Mouse (Mus musculus) Patski (cell line): ENCODE data around the gene Itpkc. TPM values are rescaled to one million over a fixed set of nuclear protein-coding genes. Genes with fewer than 3 reads are reported as not detected.
"Not testable (repeated sequence)": the region's sequence is repeated elsewhere in the genome, so short reads cannot be mapped to it uniquely, and the experiment has no call there.

Source experiments
- ATAC-seq: fragments of 100-300 bp; one replicate; pipeline ENCODE4 v1.8.0; 2021
- CTCF ChIA-PET: fragments of 350-600 bp; sonication (Branson Sonifier 250); formaldehyde crosslinking; loops from one replicate; lab custom pipeline; 2022; ENCODE audit warnings: inconsistent platforms; lab: Charles Lee
- POLR2A ChIA-PET: fragments of 350-600 bp; sonication (Branson Sonifier 250); formaldehyde crosslinking; loops from one replicate; lab custom pipeline; 2022; ENCODE audit warnings: antibody characterized with exemption, inconsistent platforms; lab: Charles Lee
- DNase-seq: peaks from one replicate; pipeline ENCODE4 v3.0.0-alpha.2; 2011; ENCODE audit warnings: low read depth, low spot score
- H3K27me3 ChIP-seq: fragments of 371-371 bp; one replicate; pipeline ENCODE4 v1.5.1; 2021
- CTCF ChIP-seq: fragments of 100-300 bp; IDR thresholded peaks from one replicate; pipeline ENCODE4 v1.5.1; 2021
- in situ Hi-C: fragments of 300-500 bp; cut with MboI; formaldehyde crosslinking; loops from 3 replicates; pipeline ENCODE4 v1.11.1; 2018; ENCODE audit warnings: low pct_unique_long_range_greater_than_20kb, mixed read lengths
- polyA plus RNA-seq: library from polyadenylated mRNA; unstranded; gene quantifications from one replicate; pipeline ENCODE4 v1.2.3, GENCODE M21; 2021

Itpkc gene
- polyA plus RNA-seq, 1 experiment from 2014 or later: 6.5 TPM

DNA sequence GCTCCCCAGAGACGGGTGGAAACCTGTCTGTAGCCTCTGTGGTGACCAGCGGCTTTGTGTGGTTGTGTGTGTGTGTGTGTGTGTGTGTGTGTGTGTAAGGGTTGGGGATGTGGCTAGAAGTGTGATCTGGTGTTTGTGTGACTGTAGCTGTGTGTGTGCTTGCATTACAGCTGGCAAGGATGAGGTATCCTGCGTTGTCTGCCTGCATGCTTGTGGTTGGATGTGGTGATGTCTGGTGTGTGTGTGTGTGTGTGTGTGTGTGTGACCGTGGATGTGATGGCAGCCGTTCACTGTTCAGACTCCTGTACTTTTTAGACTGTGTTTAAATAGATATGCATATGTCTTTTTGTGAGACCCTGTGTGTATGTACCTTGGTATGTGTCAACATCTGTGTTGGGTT, 31.3 kb upstream of the Itpkc start:
- ATAC-seq: no peak
- DNase-seq: no peak
- CTCF ChIA-PET: interaction anchor here (1.5 kb wide), 1 partner anchor 10 kb away, joined by 4 read pairs; no protein-coding TSS in a partner anchor
- POLR2A ChIA-PET: no interaction called here
- TF ChIP-seq CTCF: no peak
- in situ Hi-C loops: no loop called here
- H3K27me3 ChIP-seq: no peaks in the 10 kb centered on the region

DNA sequence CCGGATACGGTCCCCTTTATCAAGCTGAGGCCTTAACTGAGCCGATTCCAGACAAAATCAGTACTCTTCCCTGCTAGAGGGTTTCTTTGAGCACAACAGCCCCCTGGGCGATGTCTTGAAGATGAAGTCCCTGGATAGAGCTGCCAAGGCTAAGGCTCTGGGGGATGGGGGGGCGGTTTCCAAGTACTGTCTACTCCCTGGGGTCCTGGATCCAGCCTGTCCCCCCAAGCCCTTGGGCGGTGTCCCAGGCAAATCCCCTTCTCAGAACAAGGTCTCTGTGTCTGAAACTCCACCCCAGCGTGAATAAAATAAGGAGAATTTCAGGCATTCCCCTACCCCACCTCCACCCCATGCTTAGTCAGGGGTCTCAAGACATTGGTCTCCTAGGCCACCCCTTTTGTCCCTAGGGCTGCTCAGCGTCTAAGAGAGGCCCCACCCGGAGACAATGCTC, 30.8 kb upstream of the Itpkc start:
- TF ChIP-seq CTCF: no peak
- ChIA-PET CTCF (interaction anchor here (1.5 kb wide), 1 partner anchor 9 kb away, joined by 4 read pairs; no protein-coding TSS in a partner anchor), POLR2A (no interaction called here)
- in situ Hi-C loops: no loop called here
- no peaks in the 10 kb centered on the region for H3K27me3 ChIP-seq
- no peak for DNase-seq
- no peak for ATAC-seq

DNA sequence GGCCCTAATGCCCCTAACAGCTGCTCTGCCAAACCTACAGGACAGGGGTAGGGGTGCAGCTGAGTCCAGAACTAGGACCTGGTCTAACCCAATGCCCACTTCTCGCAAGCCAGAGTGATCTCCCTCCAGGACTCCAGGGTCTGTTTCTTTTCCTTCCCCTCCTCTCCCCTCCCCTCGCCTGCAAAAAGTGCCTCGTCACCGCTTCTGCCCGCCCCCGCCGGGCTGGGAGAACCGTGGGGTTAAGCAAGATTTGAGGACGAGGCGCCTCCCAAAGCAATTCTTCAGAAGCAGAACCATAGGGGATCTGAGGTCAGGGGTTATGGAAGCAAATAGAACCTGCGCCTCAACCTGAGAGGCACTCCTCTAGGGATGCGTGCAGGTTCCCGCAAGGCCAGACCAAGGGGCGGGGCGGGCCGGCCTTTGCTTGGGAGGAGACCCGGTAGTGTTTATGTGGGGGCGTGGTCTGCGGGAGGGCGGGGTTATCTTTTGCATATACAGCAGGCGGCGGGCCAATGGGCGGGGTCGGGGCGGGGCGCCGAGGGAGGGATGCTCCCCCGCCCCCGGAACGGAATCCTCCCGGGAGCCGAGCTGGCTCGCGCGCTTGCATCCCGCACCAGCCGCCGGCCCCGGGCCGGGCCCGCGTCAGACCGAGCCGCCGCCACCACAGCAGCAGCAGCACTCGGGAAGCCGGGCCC, 29.9 kb upstream of the Itpkc start, which contains the start of gene Numbl:
Gene Numbl (plus strand): TSS at position 229 of the 695 bp plus-strand sequence.
- POLR2A ChIA-PET: no interaction called here
- TF ChIP-seq CTCF: no peak
- ATAC-seq (peak; percentile 71), DNase-seq (peak; percentile 46)
- in situ Hi-C loops: no loop called here
- no peaks in the 10 kb centered on the region for H3K27me3 ChIP-seq
- CTCF ChIA-PET: no interaction called here

- no peak for TF ChIP-seq CTCF
- in situ Hi-C loops: no loop called here
- ATAC-seq (no peak), DNase-seq (no peak)
- no peaks in the 10 kb centered on the region for H3K27me3 ChIP-seq
- ChIA-PET POLR2A (no interaction called here), CTCF (no interaction called here)
Observed at GRCm38 (mm10) chr7:27257852-27258204, 29.4 kb upstream of the Itpkc start.

- in situ Hi-C loops: no loop called here
- ChIA-PET POLR2A (no interaction called here), CTCF (interaction anchor here (1.3 kb wide), 1 partner anchor 19 kb away, joined by 4 read pairs; no protein-coding TSS in a partner anchor)
- no peak for ATAC-seq
- TF ChIP-seq CTCF: no peak
- no peaks in the 10 kb centered on the region for H3K27me3 ChIP-seq
- no peak for DNase-seq
Observed at GRCm38 (mm10) chr7:27257046-27257851, 28.8 kb upstream of the Itpkc start.

- H3K27me3 ChIP-seq: no peaks in the 10 kb centered on the region
- in situ Hi-C loops: no loop called here
- ChIA-PET CTCF (interaction anchor here (1.3 kb wide), 2 partner anchors 12 to 20 kb away, joined by 4 read pairs; no protein-coding TSS in a partner anchor), POLR2A (no interaction called here)
- DNase-seq (no peak), ATAC-seq (no peak)
- no peak for TF ChIP-seq CTCF
Observed at GRCm38 (mm10) chr7:27255721-27256120, 27.3 kb upstream of the Itpkc start.

- DNase-seq (no peak), ATAC-seq (no peak)
- in situ Hi-C loops: no loop called here
- ChIA-PET POLR2A (no interaction called here), CTCF (no interaction called here)
- no peaks in the 10 kb centered on the region for H3K27me3 ChIP-seq
- no peak for TF ChIP-seq CTCF
Observed at GRCm38 (mm10) chr7:27251946-27252345, 23.5 kb upstream of the Itpkc start.

- ChIA-PET CTCF (interaction anchor here (0.7 to 2.2 kb wide), 3 partner anchors 10 to 36 kb away, joined by 3 to 5 read pairs (median 4); no protein-coding TSS in a partner anchor), POLR2A (no interaction called here)
- no peak for ATAC-seq
- no peak for DNase-seq
- in situ Hi-C loops: no loop called here
- H3K27me3 ChIP-seq: no peaks in the 10 kb centered on the region
- no peak for TF ChIP-seq CTCF
Observed at GRCm38 (mm10) chr7:27249928-27250327, 21.5 kb upstream of the Itpkc start.

DNA sequence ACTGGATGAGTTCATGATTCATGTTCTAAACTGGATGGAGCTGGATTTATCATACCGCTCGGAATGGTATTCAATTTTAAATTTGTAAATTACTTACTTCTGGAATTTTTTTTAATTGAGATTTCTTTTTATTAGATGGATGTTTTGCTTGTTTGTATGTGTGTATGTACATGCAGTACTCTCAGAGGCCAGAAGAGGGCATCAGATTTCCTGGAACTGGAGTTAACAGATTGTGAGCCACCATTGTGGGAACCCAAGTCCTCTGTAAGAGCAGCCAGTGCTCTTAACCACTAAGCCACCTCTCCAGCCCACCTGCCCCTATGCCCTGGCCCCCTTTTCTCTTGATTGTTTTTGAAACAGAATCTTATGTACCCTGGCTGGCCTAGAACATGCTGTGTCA, 20.7 kb upstream of the Itpkc start:
- ChIA-PET CTCF (interaction anchor here (0.7 to 2.2 kb wide), 3 partner anchors 16 to 37 kb away, joined by 3 to 5 read pairs (median 3); partner anchors contain the start of gene Coq8b), POLR2A (no interaction called here)
- in situ Hi-C loops: no loop called here
- TF ChIP-seq CTCF: peak; percentile 62
- DNase-seq: no peak
- ATAC-seq: no peak
- no peaks in the 10 kb centered on the region for H3K27me3 ChIP-seq

DNA sequence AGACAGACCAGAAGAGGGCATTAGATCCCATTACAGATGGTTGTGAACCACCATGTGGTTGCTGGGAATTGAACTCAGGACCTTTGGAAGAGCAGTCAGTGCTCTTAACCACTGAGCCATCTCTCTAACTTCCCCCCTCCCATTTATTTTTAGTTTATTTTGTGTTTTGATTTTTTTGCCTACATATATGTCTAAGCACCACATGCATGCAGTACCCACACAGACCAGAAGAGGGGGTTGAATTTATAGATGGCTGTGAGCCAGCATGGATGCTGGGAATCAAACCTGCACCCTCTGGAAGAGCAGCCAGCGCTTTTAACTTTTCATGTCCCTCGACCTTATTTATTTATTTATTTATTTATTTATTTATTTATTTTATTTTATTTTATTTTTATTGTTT, 15.6 kb upstream of the Itpkc start:
- CTCF ChIA-PET: interaction anchor here (2.0 kb wide), 1 partner anchor 12 kb away, joined by 4 read pairs; no protein-coding TSS in a partner anchor
- H3K27me3 ChIP-seq, ATAC-seq, in situ Hi-C loops, POLR2A ChIA-PET, DNase-seq: not testable (repeated sequence)
- TF ChIP-seq CTCF: peak; percentile 67
